Mouse (Mus musculus): ENCODE measurements at regions not wholly inside any gene's neighbourhood (a gene's known extent, or its start where the extent isn't known, plus 50 kb on each side); places are given as distances from the start of the nearest gene placed in this dataset.
"Not testable (repeated sequence)": the region's sequence is repeated elsewhere in the genome, so short reads cannot be mapped to it uniquely, and the experiment has no call there.

- WGBS, result 81% methylated on average over 1 of the region's 1 CpGs
- no peak for TF ChIP-seq POLR2A (IDR thresholded peaks at IDR 0.05; ENCODE audit: borderline replicate concordance, extremely low read depth, insufficient read depth, insufficient read length)
- H3K9ac ChIP-seq (ENCODE audit: low read depth, low read length, severe bottlenecking), result no peak overlapping the region
- H3K4me1 ChIP-seq (ENCODE audit: control insufficient read depth, insufficient read depth, low read length), result peaks cover 5% of the 10 kb centered on the region; the same call in 1 of the 2 replicates
- no peaks in the 10 kb centered on the region for H3K36me3 ChIP-seq (ENCODE audit: control insufficient read depth, insufficient read depth, low read length)
- ATAC-seq (ENCODE audit: low FRiP score, low read depth), result no peak
- no peak overlapping the region for H3K4me3 ChIP-seq (replicated peaks; ENCODE audit: low read length)
- no peaks in the 10 kb centered on the region for H3K27me3 ChIP-seq (ENCODE audit: control insufficient read depth, insufficient read depth, low read length)
- no peaks in the 10 kb centered on the region for H3K9me3 ChIP-seq (ENCODE audit: control insufficient read depth, low read length)
- H3K4me2 ChIP-seq (replicated peaks; ENCODE audit: low read depth, low read length, severe bottlenecking), result no peak overlapping the region
- no peak for DNase-seq (ENCODE audit: low spot score)
- H3K27ac ChIP-seq (replicated peaks; ENCODE audit: low read depth, low read length), result no peak overlapping the region
Observed at GRCm38 (mm10) chr14:17004714-17005113, 185.8 kb upstream of the Rarb start.

GRCm38 (mm10) chr14:16996716-16997115 is 177.8 kb upstream of the Rarb start:
- Histone ChIP-seq H3K36me3 (ENCODE audit: control insufficient read depth, insufficient read depth, low read length) (no peaks in the 10 kb centered on the region), H3K9me3 (ENCODE audit: control insufficient read depth, low read length) (no peaks in the 10 kb centered on the region), H3K27ac (replicated peaks; ENCODE audit: low read depth, low read length) (no peak overlapping the region), H3K4me3 (replicated peaks; ENCODE audit: low read length) (no peak overlapping the region), H3K4me2 (replicated peaks; ENCODE audit: low read depth, low read length, severe bottlenecking) (no peak overlapping the region), H3K27me3 (ENCODE audit: control insufficient read depth, insufficient read depth, low read length) (no peaks in the 10 kb centered on the region), H3K9ac (ENCODE audit: low read depth, low read length, severe bottlenecking) (no peak overlapping the region), H3K4me1 (ENCODE audit: control insufficient read depth, insufficient read depth, low read length) (peaks cover 8% of the 10 kb centered on the region; the same call in 1 of the 2 replicates)
- WGBS, result 35% methylated on average over 2 of the region's 2 CpGs
- no peak for DNase-seq (ENCODE audit: low spot score)
- no peak for TF ChIP-seq POLR2A (IDR thresholded peaks at IDR 0.05; ENCODE audit: borderline replicate concordance, extremely low read depth, insufficient read depth, insufficient read length)
- no peak for ATAC-seq (ENCODE audit: low FRiP score, low read depth)

- WGBS, result 71% methylated on average over 2 of the region's 2 CpGs
- ATAC-seq (ENCODE audit: low FRiP score, low read depth); H3K4me3 ChIP-seq (replicated peaks; ENCODE audit: low read length); H3K36me3 ChIP-seq (ENCODE audit: control insufficient read depth, insufficient read depth, low read length); DNase-seq (ENCODE audit: low spot score); H3K27me3 ChIP-seq (ENCODE audit: control insufficient read depth, insufficient read depth, low read length); H3K9me3 ChIP-seq (ENCODE audit: control insufficient read depth, low read length); H3K9ac ChIP-seq (ENCODE audit: low read depth, low read length, severe bottlenecking); H3K4me2 ChIP-seq (replicated peaks; ENCODE audit: low read depth, low read length, severe bottlenecking); H3K27ac ChIP-seq (replicated peaks; ENCODE audit: low read depth, low read length); H3K4me1 ChIP-seq (ENCODE audit: control insufficient read depth, insufficient read depth, low read length): not testable (repeated sequence)
Observed at GRCm38 (mm10) chr14:16970911-16971310, 152.0 kb upstream of the Rarb start.

DNA sequence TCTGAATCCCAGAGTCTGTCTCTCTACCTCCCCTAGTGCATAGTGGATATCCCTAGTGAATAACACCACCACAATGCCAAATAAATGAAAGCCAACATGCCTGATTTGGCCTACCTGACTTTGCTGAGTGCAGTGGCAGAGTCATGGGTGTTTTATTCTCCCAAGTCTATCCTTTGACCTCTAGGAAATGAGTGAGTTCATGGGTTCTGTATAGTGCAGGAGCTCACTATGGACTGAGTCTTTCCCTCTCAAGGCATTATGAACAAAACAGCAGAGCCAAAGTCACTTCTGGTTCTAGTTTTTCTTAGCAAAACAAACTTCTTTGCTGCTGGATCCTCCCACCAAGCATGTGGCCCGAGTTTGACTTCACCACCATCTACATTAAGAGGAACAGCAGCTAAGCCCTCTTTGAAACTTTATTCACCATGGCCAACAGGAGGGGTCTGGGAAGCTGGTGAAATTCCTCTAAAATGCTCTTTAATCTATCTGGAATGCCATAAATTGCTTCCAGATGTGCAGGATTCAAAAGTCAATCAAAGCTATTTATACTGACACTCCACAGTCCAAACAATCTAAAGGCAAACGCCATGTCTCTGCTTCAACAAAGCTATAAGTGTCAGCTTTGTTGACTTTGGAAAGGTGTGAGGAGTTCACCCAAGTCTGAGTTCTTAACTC is 145.9 kb upstream of the Rarb start:
- H3K36me3 ChIP-seq (ENCODE audit: control insufficient read depth, insufficient read depth, low read length), result no peaks in the 10 kb centered on the region
- H3K9me3 ChIP-seq (ENCODE audit: control insufficient read depth, low read length), result no peaks in the 10 kb centered on the region
- H3K27me3 ChIP-seq (ENCODE audit: control insufficient read depth, insufficient read depth, low read length), result no peaks in the 10 kb centered on the region
- peaks cover 30% of the 10 kb centered on the region for H3K4me1 ChIP-seq (ENCODE audit: control insufficient read depth, insufficient read depth, low read length)
- WGBS, result 9% methylated on average over 2 of the region's 2 CpGs
- TF ChIP-seq POLR2A (IDR thresholded peaks at IDR 0.05; ENCODE audit: borderline replicate concordance, extremely low read depth, insufficient read depth, insufficient read length), result no peak
- H3K4me3 ChIP-seq (replicated peaks; ENCODE audit: low read length), result no peak overlapping the region
- H3K27ac ChIP-seq (replicated peaks; ENCODE audit: low read depth, low read length), result no peak overlapping the region; the same call in 1 of the 2 replicates
- peak; percentile 42; the same call in 1 of the 2 replicates for ATAC-seq (ENCODE audit: low FRiP score, low read depth)
- peak; percentile 66 for DNase-seq (ENCODE audit: low spot score)
- no peak overlapping the region for H3K4me2 ChIP-seq (replicated peaks; ENCODE audit: low read depth, low read length, severe bottlenecking)
- H3K9ac ChIP-seq (ENCODE audit: low read depth, low read length, severe bottlenecking), result no peak overlapping the region

DNA sequence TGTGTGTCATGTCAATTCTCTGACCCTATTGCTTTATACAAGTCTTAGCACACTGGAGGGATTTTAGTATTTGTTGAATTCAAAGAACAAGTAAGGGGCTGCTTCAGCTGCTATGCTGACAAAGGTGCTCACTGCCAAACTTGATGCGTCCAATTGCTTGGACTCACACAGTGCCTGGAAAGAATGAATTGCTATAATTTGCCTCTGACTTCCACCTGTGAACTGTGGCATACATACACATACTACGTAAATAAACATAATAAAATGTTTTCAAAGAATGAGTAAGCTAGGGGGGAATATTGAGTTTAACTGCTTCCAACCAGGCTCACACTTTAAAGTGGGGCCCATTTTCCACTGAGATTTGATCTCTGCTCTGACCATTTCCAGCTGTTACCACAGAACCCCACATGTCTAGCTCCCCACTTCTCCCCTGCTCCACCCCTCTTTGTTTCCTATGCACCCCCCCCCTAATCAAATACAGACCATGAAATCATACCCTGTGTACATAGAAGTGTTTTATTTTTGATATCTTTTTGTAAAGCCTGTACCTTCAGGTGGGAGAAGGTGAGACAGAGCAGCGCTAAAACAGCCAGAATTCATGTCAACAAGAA is 143.4 kb upstream of the Rarb start:
- Histone ChIP-seq H3K27me3 (ENCODE audit: control insufficient read depth, insufficient read depth, low read length) (no peaks in the 10 kb centered on the region), H3K4me2 (replicated peaks; ENCODE audit: low read depth, low read length, severe bottlenecking) (no peak overlapping the region), H3K4me1 (ENCODE audit: control insufficient read depth, insufficient read depth, low read length) (peaks cover 41% of the 10 kb centered on the region), H3K9me3 (ENCODE audit: control insufficient read depth, low read length) (no peaks in the 10 kb centered on the region), H3K27ac (replicated peaks; ENCODE audit: low read depth, low read length) (no peak overlapping the region), H3K9ac (ENCODE audit: low read depth, low read length, severe bottlenecking) (no peak overlapping the region), H3K36me3 (ENCODE audit: control insufficient read depth, insufficient read depth, low read length) (no peaks in the 10 kb centered on the region), H3K4me3 (replicated peaks; ENCODE audit: low read length) (no peak overlapping the region)
- TF ChIP-seq POLR2A (IDR thresholded peaks at IDR 0.05; ENCODE audit: borderline replicate concordance, extremely low read depth, insufficient read depth, insufficient read length), result no peak
- DNase-seq (ENCODE audit: low spot score) (peak; percentile 30), ATAC-seq (ENCODE audit: low FRiP score, low read depth) (peak; percentile 43)
- WGBS, result 26% methylated on average over 3 of the region's 3 CpGs
